Mouse (Mus musculus): Measurements from ENCODE around the gene Acbd6. TPM values are rescaled to one million over a fixed set of nuclear protein-coding genes. Genes with fewer than 3 reads are reported as not detected.

Gene Acbd6
- total and polyA plus RNA-seq, 3 experiments, result 102 to 270 (median 145) TPM

GRCm38 (mm10) chr1:155510263-155510662 lies 47.7 kb upstream of the Acbd6 start:
- no peak overlapping the region for H3K27ac ChIP-seq (ENCODE audit: control insufficient read depth, low read depth, low read length)
- H3K79me2 ChIP-seq (ENCODE audit: control insufficient read depth, insufficient read depth, low read length, poor library complexity), result no peaks in the 10 kb centered on the region
- H3K9ac ChIP-seq (ENCODE audit: control insufficient read depth, low read depth, low read length, poor library complexity, severe bottlenecking), result no peak overlapping the region
- peaks cover 0 to 2% of the 10 kb centered on the region in 2 experiments; a peak in 2 of 4 replicates for H3K27me3 ChIP-seq (ENCODE audit: control insufficient read depth in 1 of 2, insufficient read depth in 2 of 2, low read length in 2 of 2)
- no peaks in the 10 kb centered on the region for H3K4me1 ChIP-seq (ENCODE audit: control insufficient read depth in 1 of 2, insufficient read depth in 2 of 2, low read length in 2 of 2)
- TF ChIP-seq ZC3H11A (IDR thresholded peaks at IDR 0.05; ENCODE audit: low read depth, low read length) (no peak), E2F4 (IDR thresholded peaks at IDR 0.05; ENCODE audit: borderline replicate concordance, low read depth, low read length) (no peak), USF2 (IDR thresholded peaks at IDR 0.05; ENCODE audit: borderline replicate concordance in 1 of 2, insufficient read depth in 1 of 2, low read depth in 1 of 2, low read length in 2 of 2) (no peak), CHD2 (IDR thresholded peaks at IDR 0.05; ENCODE audit: low read length) (no peak), MYC (IDR thresholded peaks at IDR 0.05; ENCODE audit: low read depth, low read length) (no peak), TAL1 (IDR thresholded peaks at IDR 0.05; ENCODE audit: low read length) (no peak), NRF1 (IDR thresholded peaks at IDR 0.05; ENCODE audit: insufficient read depth, low read depth, low read length, poor library complexity, severe bottlenecking) (no peak), TBP (IDR thresholded peaks at IDR 0.05; ENCODE audit: low read depth, low read length) (no peak), CHD1 (IDR thresholded peaks at IDR 0.05; ENCODE audit: low read depth, low read length) (no peak), SIN3A (IDR thresholded peaks at IDR 0.05; ENCODE audit: low read length) (no peak), MAFK (IDR thresholded peaks at IDR 0.05; ENCODE audit: borderline replicate concordance, low read depth, low read length) (no peak), UBTF (IDR thresholded peaks at IDR 0.05; ENCODE audit: borderline replicate concordance, insufficient read depth, low read depth, low read length) (no peak)
- no peak overlapping the region for H3K4me3 ChIP-seq (ENCODE audit: control insufficient read depth in 1 of 2, insufficient read depth in 1 of 2, low read depth in 2 of 2, low read length in 2 of 2)
- no peaks in the 10 kb centered on the region for H3K9me3 ChIP-seq (replicated peaks; ENCODE audit: insufficient read depth, low read length)
- H3K36me3 ChIP-seq (ENCODE audit: control insufficient read depth in 1 of 2, insufficient read depth in 2 of 2, low read length in 2 of 2), result no peaks in the 10 kb centered on the region
- DNase-seq (ENCODE audit: low read depth, low spot score), result no peak

- no peak overlapping the region for H3K4me3 ChIP-seq (ENCODE audit: control insufficient read depth in 1 of 2, insufficient read depth in 1 of 2, low read depth in 2 of 2, low read length in 2 of 2)
- H3K27me3 ChIP-seq (ENCODE audit: control insufficient read depth in 1 of 2, insufficient read depth in 2 of 2, low read length in 2 of 2), result no peaks in the 10 kb centered on the region
- no peak for TF ChIP-seq BHLHE40 (IDR thresholded peaks at IDR 0.05; ENCODE audit: borderline replicate concordance, low read depth, low read length)
- H3K9me3 ChIP-seq (replicated peaks; ENCODE audit: insufficient read depth, low read length), result no peaks in the 10 kb centered on the region
- H3K79me2 ChIP-seq (ENCODE audit: control insufficient read depth, insufficient read depth, low read length, poor library complexity), result no peaks in the 10 kb centered on the region
- no peaks in the 10 kb centered on the region for H3K4me1 ChIP-seq (ENCODE audit: control insufficient read depth in 1 of 2, insufficient read depth in 2 of 2, low read length in 2 of 2)
- no peak overlapping the region for H3K9ac ChIP-seq (ENCODE audit: control insufficient read depth, low read depth, low read length, poor library complexity, severe bottlenecking)
- no peaks in the 10 kb centered on the region for H3K36me3 ChIP-seq (ENCODE audit: control insufficient read depth in 1 of 2, insufficient read depth in 2 of 2, low read length in 2 of 2)
- DNase-seq (ENCODE audit: low read depth, low spot score), result no peak
- H3K27ac ChIP-seq (ENCODE audit: control insufficient read depth, low read depth, low read length), result no peak overlapping the region
Measured at GRCm38 (mm10) chr1:155515866-155516265, 42.1 kb upstream of the Acbd6 start.

- Histone ChIP-seq H3K27me3 (ENCODE audit: control insufficient read depth in 1 of 2, insufficient read depth in 2 of 2, low read length in 2 of 2) (no peaks in the 10 kb centered on the region), H3K9me3 (replicated peaks; ENCODE audit: insufficient read depth, low read length) (no peaks in the 10 kb centered on the region), H3K79me2 (ENCODE audit: control insufficient read depth, insufficient read depth, low read length, poor library complexity) (no peaks in the 10 kb centered on the region), H3K27ac (ENCODE audit: control insufficient read depth, low read depth, low read length) (no peak overlapping the region), H3K4me3 (ENCODE audit: control insufficient read depth in 1 of 2, insufficient read depth in 1 of 2, low read depth in 2 of 2, low read length in 2 of 2) (no peak overlapping the region), H3K36me3 (ENCODE audit: control insufficient read depth in 1 of 2, insufficient read depth in 2 of 2, low read length in 2 of 2) (no peaks in the 10 kb centered on the region), H3K9ac (ENCODE audit: control insufficient read depth, low read depth, low read length, poor library complexity, severe bottlenecking) (no peak overlapping the region), H3K4me1 (ENCODE audit: control insufficient read depth in 1 of 2, insufficient read depth in 2 of 2, low read length in 2 of 2) (no peaks in the 10 kb centered on the region)
- TF ChIP-seq SMC3 (IDR thresholded peaks at IDR 0.05; ENCODE audit: low read depth, low read length) (peak; percentile 75), ZC3H11A (IDR thresholded peaks at IDR 0.05; ENCODE audit: low read depth, low read length) (peak; percentile 54), POLR2A (IDR thresholded peaks at IDR 0.05; ENCODE audit: control insufficient read depth in 1 of 2, insufficient read depth in 1 of 2, low read depth in 1 of 2, low read length in 2 of 2, poor library complexity in 1 of 2) (no peak), RAD21 (IDR thresholded peaks at IDR 0.05; ENCODE audit: low read depth, low read length) (peak; percentile 58), CTCF (IDR thresholded peaks at IDR 0.05 in 2 of 3, conservative IDR thresholded peaks at IDR 0.05 in 1 of 3; ENCODE audit: control insufficient read depth in 1 of 3, insufficient read depth in 1 of 3, low read depth in 2 of 3, low read length in 3 of 3, poor library complexity in 1 of 3, severe bottlenecking in 1 of 3) (peak; percentile 65 to 84 (median 69))
- peak; percentile 38 for DNase-seq (ENCODE audit: low read depth, low spot score)
Measured at GRCm38 (mm10) chr1:155516594-155516993, 41.3 kb upstream of the Acbd6 start.
